Mouse (Mus musculus): ENCODE measurements around the gene Rbm20.

DNA sequence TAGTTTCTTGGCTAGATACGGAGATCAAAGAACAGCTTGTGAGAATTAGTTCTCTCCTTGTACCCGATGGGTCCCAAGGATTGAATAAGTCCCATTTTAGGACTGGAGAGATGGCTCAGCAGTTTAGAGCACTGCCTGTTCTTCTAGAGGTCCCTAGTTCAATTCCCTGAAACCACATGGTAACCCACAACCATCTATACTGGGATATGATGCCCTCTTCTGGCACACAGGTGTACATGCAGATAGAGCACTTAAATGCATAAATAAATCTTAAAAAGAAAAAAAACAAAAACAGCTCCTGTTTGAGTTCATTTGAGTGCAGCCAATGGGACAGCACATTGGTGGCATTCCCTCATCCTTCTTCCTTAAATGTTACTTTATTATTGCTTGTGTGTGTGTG lies 39.1 kb upstream of the Rbm20 start:
- no peak for TF ChIP-seq POLR2A (IDR thresholded peaks at IDR 0.05; ENCODE audit: low read depth, low read length)
- TF ChIP-seq CTCF (conservative IDR thresholded peaks at IDR 0.05 in 1 of 2, IDR thresholded peaks at IDR 0.05 in 1 of 2; ENCODE audit: low read depth in 2 of 2, low read length in 2 of 2): peak in 1 of 2 experiments; percentile 44; a peak in 2 of 4 replicates
- no peak for TF ChIP-seq MAZ (IDR thresholded peaks at IDR 0.05; ENCODE audit: low read depth, low read length)
- TF ChIP-seq MAFK (IDR thresholded peaks at IDR 0.05; ENCODE audit: insufficient replicate concordance, low read length): no peak
- no peak for TF ChIP-seq MAX (IDR thresholded peaks at IDR 0.05; ENCODE audit: low read length)
- TF ChIP-seq NRF1 (IDR thresholded peaks at IDR 0.05; ENCODE audit: low read depth, low read length): no peak

Measured in CH12.LX (cell line).